Mouse (Mus musculus): Measurements from ENCODE around the gene Cela2a. TPM values are rescaled to one million over a fixed set of nuclear protein-coding genes. Genes with fewer than 3 reads are reported as not detected.

The Cela2a gene
- not detected in 2 replicates for polyA plus RNA-seq (2016; fragmentation: Nextera tagmentation; extraction: Ambion mirVana)

- H3K4me2 ChIP-seq (replicated peaks): no peak within 1 kb of the TSS
- no peaks in the 10 kb centered on the region for H3K36me3 ChIP-seq
- no peaks in the 10 kb centered on the region for H3K27me3 ChIP-seq
- ATAC-seq (ENCODE audit: low FRiP score): no peak
- no peaks in the 10 kb centered on the region for H3K9me3 ChIP-seq (replicated peaks)
- H3K27ac ChIP-seq: no peak within 1 kb of the TSS
- WGBS: 55% methylated on average over 5 of the region's 5 CpGs
- H3K9ac ChIP-seq: no peak within 1 kb of the TSS
- no peaks in the 10 kb centered on the region for H3K4me1 ChIP-seq
- H3K4me3 ChIP-seq: no peak within 1 kb of the TSS
Observed at GRCm38 (mm10) chr4:141826060-141826459, at the start of gene Cela2a. Gene Cela2a (minus strand): TSS chr4:141826160.

- Histone ChIP-seq H3K4me2 (replicated peaks) (peak overlapping the region; percentile 79), H3K9me3 (replicated peaks) (no peaks in the 10 kb centered on the region), H3K4me1 (peaks cover 42% of the 10 kb centered on the region), H3K27me3 (0 out of 2 replicates have a peak, but pooled peaks cover 3% of the 10 kb centered on the region), H3K9ac (peak overlapping the region; percentile 86; the same call in 1 of the 2 replicates), H3K36me3 (no peaks in the 10 kb centered on the region), H3K4me3 (peak overlapping the region; percentile 73), H3K27ac (no peak overlapping the region)
- WGBS: 17% methylated on average over 8 of the region's 8 CpGs
- no peak for ATAC-seq (ENCODE audit: low FRiP score)
Observed at GRCm38 (mm10) chr4:141875481-141876108, 49.6 kb upstream of the Cela2a start.

- under 1% methylated on average over 73 of the region's 73 CpGs for WGBS
- peak; percentile 92 for ATAC-seq (ENCODE audit: low FRiP score)
- Histone ChIP-seq H3K36me3 (no peaks in the 10 kb centered on the region), H3K27ac (peak within 1 kb of the TSS; percentile 70), H3K4me1 (peaks cover 49% of the 10 kb centered on the region), H3K27me3 (0 out of 2 replicates have a peak, but pooled peaks cover 3% of the 10 kb centered on the region), H3K4me2 (replicated peaks) (peak within 1 kb of the TSS; percentile 79), H3K9ac (peak within 1 kb of the TSS; percentile 86), H3K9me3 (replicated peaks) (no peaks in the 10 kb centered on the region), H3K4me3 (peak within 1 kb of the TSS; percentile 73)
Observed at GRCm38 (mm10) chr4:141874601-141875460, 48.9 kb upstream of the Cela2a start, which contains the start of gene Efhd2. Gene Efhd2 (minus strand): TSS chr4:141874920.

GRCm38 (mm10) chr4:141874111-141874600 lies 48.2 kb upstream of the Cela2a start:
- H3K9me3 ChIP-seq (replicated peaks): no peaks in the 10 kb centered on the region
- peak overlapping the region; percentile 73 for H3K4me3 ChIP-seq
- no peak overlapping the region; the same call in 1 of the 2 replicates for H3K27ac ChIP-seq
- no peaks in the 10 kb centered on the region for H3K36me3 ChIP-seq
- peak overlapping the region; percentile 86 for H3K9ac ChIP-seq
- H3K4me1 ChIP-seq: peaks cover 53% of the 10 kb centered on the region
- ATAC-seq (ENCODE audit: low FRiP score): peak; percentile 11
- H3K4me2 ChIP-seq (replicated peaks): peak overlapping the region; percentile 79
- WGBS: 3% methylated on average over 19 of the region's 19 CpGs
- 0 out of 2 replicates have a peak, but pooled peaks cover 3% of the 10 kb centered on the region for H3K27me3 ChIP-seq

- WGBS: 78% methylated on average over 9 of the region's 9 CpGs
- H3K9me3 ChIP-seq (replicated peaks): no peaks in the 10 kb centered on the region
- no peak overlapping the region for H3K27ac ChIP-seq
- H3K36me3 ChIP-seq: no peaks in the 10 kb centered on the region
- ATAC-seq (ENCODE audit: low FRiP score): no peak
- peak overlapping the region; percentile 79 for H3K4me2 ChIP-seq (replicated peaks)
- H3K27me3 ChIP-seq: 0 out of 2 replicates have a peak, but pooled peaks cover 3% of the 10 kb centered on the region
- H3K4me3 ChIP-seq: peak overlapping the region; percentile 73
- H3K4me1 ChIP-seq: peaks cover 59% of the 10 kb centered on the region
- peak overlapping the region; percentile 23; the same call in 1 of the 2 replicates for H3K9ac ChIP-seq
Observed at GRCm38 (mm10) chr4:141872977-141873376, 47.0 kb upstream of the Cela2a start.

GRCm38 (mm10) chr4:141871909-141872308 lies 45.9 kb upstream of the Cela2a start:
- 45% methylated on average over 9 of the region's 9 CpGs for WGBS
- peak overlapping the region; percentile 49 for H3K27ac ChIP-seq
- 0 out of 2 replicates have a peak, but pooled peaks cover 3% of the 10 kb centered on the region for H3K27me3 ChIP-seq
- H3K4me2 ChIP-seq (replicated peaks): peak overlapping the region; percentile 79
- H3K4me3 ChIP-seq: 0 out of 2 replicates have a peak overlapping the region, but pooled peaks have one; percentile 73
- H3K36me3 ChIP-seq: no peaks in the 10 kb centered on the region
- peak overlapping the region; percentile 44; the same call in 1 of the 2 replicates for H3K9ac ChIP-seq
- H3K9me3 ChIP-seq (replicated peaks): no peaks in the 10 kb centered on the region
- no peak for ATAC-seq (ENCODE audit: low FRiP score)
- peaks cover 70% of the 10 kb centered on the region for H3K4me1 ChIP-seq

GRCm38 (mm10) chr4:141871333-141871725 lies 45.4 kb upstream of the Cela2a start:
- H3K9ac ChIP-seq: no peak overlapping the region
- no peak for ATAC-seq (ENCODE audit: low FRiP score)
- 87% methylated on average over 3 of the region's 3 CpGs for WGBS
- H3K9me3 ChIP-seq (replicated peaks): no peaks in the 10 kb centered on the region
- peaks cover 75% of the 10 kb centered on the region for H3K4me1 ChIP-seq
- no peak overlapping the region for H3K4me2 ChIP-seq (replicated peaks)
- 0 out of 2 replicates have a peak, but pooled peaks cover 3% of the 10 kb centered on the region for H3K27me3 ChIP-seq
- no peak overlapping the region for H3K27ac ChIP-seq
- no peaks in the 10 kb centered on the region for H3K36me3 ChIP-seq
- no peak overlapping the region for H3K4me3 ChIP-seq

GRCm38 (mm10) chr4:141870666-141871332 lies 44.8 kb upstream of the Cela2a start:
- ATAC-seq (ENCODE audit: low FRiP score): no peak
- H3K4me1 ChIP-seq: peaks cover 78% of the 10 kb centered on the region
- H3K27me3 ChIP-seq: 0 out of 2 replicates have a peak, but pooled peaks cover 3% of the 10 kb centered on the region
- H3K27ac ChIP-seq: no peak overlapping the region
- H3K4me3 ChIP-seq: no peak overlapping the region
- 66% methylated on average over 11 of the region's 11 CpGs for WGBS
- no peaks in the 10 kb centered on the region for H3K36me3 ChIP-seq
- H3K9me3 ChIP-seq (replicated peaks): no peaks in the 10 kb centered on the region
- H3K9ac ChIP-seq: no peak overlapping the region
- H3K4me2 ChIP-seq (replicated peaks): no peak overlapping the region

GRCm38 (mm10) chr4:141869436-141870215 lies 43.7 kb upstream of the Cela2a start:
- Histone ChIP-seq H3K9me3 (replicated peaks) (no peaks in the 10 kb centered on the region), H3K27ac (no peak overlapping the region), H3K4me2 (replicated peaks) (no peak overlapping the region), H3K4me3 (no peak overlapping the region), H3K36me3 (no peaks in the 10 kb centered on the region; the same call in 1 of the 2 replicates), H3K9ac (no peak overlapping the region), H3K4me1 (peaks cover 68% of the 10 kb centered on the region), H3K27me3 (0 out of 2 replicates have a peak, but pooled peaks cover 3% of the 10 kb centered on the region)
- ATAC-seq (ENCODE audit: low FRiP score): no peak
- WGBS: 82% methylated on average over 5 of the region's 5 CpGs

GRCm38 (mm10) chr4:141868051-141868450 lies 42.1 kb upstream of the Cela2a start:
- H3K27me3 ChIP-seq: 0 out of 2 replicates have a peak, but pooled peaks cover 3% of the 10 kb centered on the region
- 75% methylated on average over 10 of the region's 10 CpGs for WGBS
- 0 out of 2 replicates have a peak overlapping the region, but pooled peaks have one; percentile 6 for H3K9ac ChIP-seq
- H3K27ac ChIP-seq: peak overlapping the region; percentile 78
- peaks cover 56% of the 10 kb centered on the region for H3K4me1 ChIP-seq
- no peaks in the 10 kb centered on the region for H3K9me3 ChIP-seq (replicated peaks)
- no peaks in the 10 kb centered on the region; the same call in 1 of the 2 replicates for H3K36me3 ChIP-seq
- ATAC-seq (ENCODE audit: low FRiP score): no peak; the same call in 1 of the 2 replicates
- H3K4me3 ChIP-seq: no peak overlapping the region
- H3K4me2 ChIP-seq (replicated peaks): no peak overlapping the region

GRCm38 (mm10) chr4:141867498-141867897 lies 41.5 kb upstream of the Cela2a start:
- H3K4me1 ChIP-seq: peaks cover 51% of the 10 kb centered on the region
- peak overlapping the region; percentile 21; the same call in 1 of the 2 replicates for H3K4me2 ChIP-seq (replicated peaks)
- no peaks in the 10 kb centered on the region for H3K9me3 ChIP-seq (replicated peaks)
- 33% methylated on average over 4 of the region's 4 CpGs for WGBS
- H3K9ac ChIP-seq: 0 out of 2 replicates have a peak overlapping the region, but pooled peaks have one; percentile 6
- no peak overlapping the region for H3K4me3 ChIP-seq
- peak; percentile 79 for ATAC-seq (ENCODE audit: low FRiP score)
- no peaks in the 10 kb centered on the region for H3K27me3 ChIP-seq
- H3K27ac ChIP-seq: peak overlapping the region; percentile 78
- H3K36me3 ChIP-seq: no peaks in the 10 kb centered on the region; the same call in 1 of the 2 replicates
